Mouse (Mus musculus): ENCODE data around the gene Trim32. TPM values are rescaled to one million over a fixed set of nuclear protein-coding genes. Genes with fewer than 3 reads are reported as not detected.

Trim32 gene
- 8.1 and 8.7 TPM in 2 replicates for polyA plus RNA-seq (2012; ENCODE audit: insufficient read depth, insufficient read length, missing spikeins)

- peak within 1 kb of the TSS; percentile 84 for H3K4me3 ChIP-seq (ENCODE audit: insufficient read depth, low read depth, low read length)
- H3K27ac ChIP-seq (replicated peaks; ENCODE audit: low read depth, low read length): 0 out of 2 replicates have a peak within 1 kb of the TSS, but pooled peaks have one; percentile 6
- peaks cover 4% of the 10 kb centered on the region for H3K4me1 ChIP-seq (ENCODE audit: control insufficient read depth, insufficient read depth, insufficient read length, low read length)
These were observed at the start of gene Trim32 for GRCm38 (mm10) chr4:65604504-65605150. Gene Trim32, plus strand, starts transcription at chr4:65604986.

GRCm38 (mm10) chr4:65565493-65565892 is 39.3 kb upstream of the Trim32 start:
- no peaks in the 10 kb centered on the region for H3K4me1 ChIP-seq (ENCODE audit: control insufficient read depth, insufficient read depth, insufficient read length, low read length)
- H3K4me3 ChIP-seq (ENCODE audit: insufficient read depth, low read depth, low read length): no peak overlapping the region
- no peak overlapping the region for H3K27ac ChIP-seq (replicated peaks; ENCODE audit: low read depth, low read length)

- Histone ChIP-seq H3K4me1 (ENCODE audit: control insufficient read depth, insufficient read depth, insufficient read length, low read length) (no peaks in the 10 kb centered on the region), H3K27ac (replicated peaks; ENCODE audit: low read depth, low read length) (no peak overlapping the region), H3K4me3 (ENCODE audit: insufficient read depth, low read depth, low read length) (no peak overlapping the region)
These were observed 24.5 kb upstream of the Trim32 start for GRCm38 (mm10) chr4:65580254-65580653.

- H3K4me1 ChIP-seq (ENCODE audit: control insufficient read depth, insufficient read depth, insufficient read length, low read length): no peaks in the 10 kb centered on the region
- no peak overlapping the region for H3K27ac ChIP-seq (replicated peaks; ENCODE audit: low read depth, low read length)
- no peak overlapping the region for H3K4me3 ChIP-seq (ENCODE audit: insufficient read depth, low read depth, low read length)
These were observed 17.8 kb upstream of the Trim32 start for GRCm38 (mm10) chr4:65586947-65587346.

GRCm38 (mm10) chr4:65589780-65590179 is 15.0 kb upstream of the Trim32 start:
- Histone ChIP-seq H3K27ac (replicated peaks; ENCODE audit: low read depth, low read length) (no peak overlapping the region), H3K4me3 (ENCODE audit: insufficient read depth, low read depth, low read length) (no peak overlapping the region), H3K4me1 (ENCODE audit: control insufficient read depth, insufficient read depth, insufficient read length, low read length) (no peaks in the 10 kb centered on the region)

GRCm38 (mm10) chr4:65594601-65595369 is 10.0 kb upstream of the Trim32 start:
- Histone ChIP-seq H3K27ac (replicated peaks; ENCODE audit: low read depth, low read length) (no peak overlapping the region), H3K4me1 (ENCODE audit: control insufficient read depth, insufficient read depth, insufficient read length, low read length) (no peaks in the 10 kb centered on the region), H3K4me3 (ENCODE audit: insufficient read depth, low read depth, low read length) (no peak overlapping the region)

- Histone ChIP-seq H3K27ac (replicated peaks; ENCODE audit: low read depth, low read length) (0 out of 2 replicates have a peak overlapping the region, but pooled peaks have one; percentile 6), H3K4me3 (ENCODE audit: insufficient read depth, low read depth, low read length) (peak overlapping the region; percentile 84), H3K4me1 (ENCODE audit: control insufficient read depth, insufficient read depth, insufficient read length, low read length) (peaks cover 7% of the 10 kb centered on the region)
These were observed 441 bp downstream of the Trim32 start for GRCm38 (mm10) chr4:65605151-65605702.

GRCm38 (mm10) chr4:65607184-65607631 is 2.4 kb downstream of the Trim32 start:
- peaks cover 14% of the 10 kb centered on the region for H3K4me1 ChIP-seq (ENCODE audit: control insufficient read depth, insufficient read depth, insufficient read length, low read length)
- no peak overlapping the region for H3K4me3 ChIP-seq (ENCODE audit: insufficient read depth, low read depth, low read length)
- no peak overlapping the region for H3K27ac ChIP-seq (replicated peaks; ENCODE audit: low read depth, low read length)

- no peak overlapping the region for H3K4me3 ChIP-seq (ENCODE audit: insufficient read depth, low read depth, low read length)
- peak overlapping the region; percentile 5; the same call in 1 of the 2 replicates for H3K27ac ChIP-seq (replicated peaks; ENCODE audit: low read depth, low read length)
- peaks cover 14% of the 10 kb centered on the region for H3K4me1 ChIP-seq (ENCODE audit: control insufficient read depth, insufficient read depth, insufficient read length, low read length)
These were observed 3.3 kb downstream of the Trim32 start for GRCm38 (mm10) chr4:65608112-65608511.

- H3K27ac ChIP-seq (replicated peaks; ENCODE audit: low read depth, low read length): peak overlapping the region; percentile 96
These were observed 5.5 kb downstream of the Trim32 start for GRCm38 (mm10) chr4:65610329-65610728.

GRCm38 (mm10) chr4:65610896-65611295 is 6.1 kb downstream of the Trim32 start:
- Histone ChIP-seq H3K4me1 (ENCODE audit: control insufficient read depth, insufficient read depth, insufficient read length, low read length) (peaks cover 14% of the 10 kb centered on the region), H3K27ac (replicated peaks; ENCODE audit: low read depth, low read length) (peak overlapping the region; percentile 43), H3K4me3 (ENCODE audit: insufficient read depth, low read depth, low read length) (no peak overlapping the region)

More at GRCm38 (mm10) chr4:65610329-65610728, 5.5 kb downstream of the Trim32 start:
- H3K4me1 ChIP-seq (ENCODE audit: control insufficient read depth, insufficient read depth, insufficient read length, low read length): peaks cover 14% of the 10 kb centered on the region
- no peak overlapping the region for H3K4me3 ChIP-seq (ENCODE audit: insufficient read depth, low read depth, low read length)

- no peak overlapping the region for H3K27ac ChIP-seq (replicated peaks; ENCODE audit: low read depth, low read length)
- H3K4me1 ChIP-seq (ENCODE audit: control insufficient read depth, insufficient read depth, insufficient read length, low read length): peaks cover 10% of the 10 kb centered on the region
- H3K4me3 ChIP-seq (ENCODE audit: insufficient read depth, low read depth, low read length): no peak overlapping the region
These were observed 8.3 kb downstream of the Trim32 start for GRCm38 (mm10) chr4:65613135-65613534.

GRCm38 (mm10) chr4:65620125-65620524 is 15.3 kb downstream of the Trim32 start:
- Histone ChIP-seq H3K4me3 (ENCODE audit: insufficient read depth, low read depth, low read length) (no peak overlapping the region), H3K27ac (replicated peaks; ENCODE audit: low read depth, low read length) (no peak overlapping the region), H3K4me1 (ENCODE audit: control insufficient read depth, insufficient read depth, insufficient read length, low read length) (no peaks in the 10 kb centered on the region)

GRCm38 (mm10) chr4:65638231-65638630 is 33.4 kb downstream of the Trim32 start:
- H3K4me3 ChIP-seq (ENCODE audit: insufficient read depth, low read depth, low read length): no peak overlapping the region
- H3K4me1 ChIP-seq (ENCODE audit: control insufficient read depth, insufficient read depth, insufficient read length, low read length): no peaks in the 10 kb centered on the region
- H3K27ac ChIP-seq (replicated peaks; ENCODE audit: low read depth, low read length): no peak overlapping the region

- Histone ChIP-seq H3K4me3 (ENCODE audit: insufficient read depth, low read depth, low read length) (no peak overlapping the region), H3K4me1 (ENCODE audit: control insufficient read depth, insufficient read depth, insufficient read length, low read length) (no peaks in the 10 kb centered on the region), H3K27ac (replicated peaks; ENCODE audit: low read depth, low read length) (no peak overlapping the region)
These were observed 37.8 kb downstream of the Trim32 start for GRCm38 (mm10) chr4:65642611-65643010.
